Mouse (Mus musculus): Measurements from ENCODE around the gene Shisal1. TPM values are rescaled to one million over a fixed set of nuclear protein-coding genes. Genes with fewer than 3 reads are reported as not detected.

The Shisal1 gene
- polyA plus RNA-seq, 1 experiment from 2014 or later: 0.06 TPM

DNA sequence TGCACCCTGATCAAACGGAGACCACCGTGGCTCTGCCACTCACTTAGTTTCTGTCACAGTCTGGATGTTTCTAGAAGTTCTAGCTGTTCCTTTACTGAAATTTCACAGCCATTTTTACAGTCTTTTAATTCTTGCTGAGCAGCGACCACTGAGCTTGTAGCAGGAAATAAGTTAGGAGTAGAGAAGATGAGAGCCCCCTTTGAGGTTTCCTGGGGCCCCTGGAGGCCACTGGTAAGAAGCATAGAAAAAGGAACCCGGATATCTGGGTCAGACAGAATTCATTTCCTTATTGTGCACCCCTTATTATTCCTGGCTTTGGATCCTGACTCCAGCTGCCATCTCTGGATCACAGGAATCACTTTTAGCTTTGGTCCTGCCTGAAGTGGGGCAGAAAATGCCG is 91.8 kb downstream of the Shisal1 start:
- WGBS: 68% methylated on average over 5 of the region's 5 CpGs
- H3K36me3 ChIP-seq (ENCODE audit: insufficient read depth, low read length): no peaks in the 10 kb centered on the region
- H3K27ac ChIP-seq (ENCODE audit: low read length): no peak overlapping the region
- H3K4me2 ChIP-seq (replicated peaks; ENCODE audit: low read depth, low read length): no peak overlapping the region
- H3K4me1 ChIP-seq (ENCODE audit: insufficient read depth, low read depth, low read length): no peaks in the 10 kb centered on the region
- ATAC-seq (no peak), DNase-seq (ENCODE audit: low spot score) (no peak)
- TF ChIP-seq CTCF (IDR thresholded peaks at IDR 0.05) (no peak), EP300 (IDR thresholded peaks at IDR 0.05) (no peak)
- no peak overlapping the region for H3K9ac ChIP-seq (replicated peaks; ENCODE audit: low read depth)
- H3K27me3 ChIP-seq (replicated peaks; ENCODE audit: insufficient read depth, low read length): no peaks in the 10 kb centered on the region
- H3K9me3 ChIP-seq (ENCODE audit: low read length): no peaks in the 10 kb centered on the region
- H3K4me3 ChIP-seq (ENCODE audit: low read depth, low read length): no peak overlapping the region

DNA sequence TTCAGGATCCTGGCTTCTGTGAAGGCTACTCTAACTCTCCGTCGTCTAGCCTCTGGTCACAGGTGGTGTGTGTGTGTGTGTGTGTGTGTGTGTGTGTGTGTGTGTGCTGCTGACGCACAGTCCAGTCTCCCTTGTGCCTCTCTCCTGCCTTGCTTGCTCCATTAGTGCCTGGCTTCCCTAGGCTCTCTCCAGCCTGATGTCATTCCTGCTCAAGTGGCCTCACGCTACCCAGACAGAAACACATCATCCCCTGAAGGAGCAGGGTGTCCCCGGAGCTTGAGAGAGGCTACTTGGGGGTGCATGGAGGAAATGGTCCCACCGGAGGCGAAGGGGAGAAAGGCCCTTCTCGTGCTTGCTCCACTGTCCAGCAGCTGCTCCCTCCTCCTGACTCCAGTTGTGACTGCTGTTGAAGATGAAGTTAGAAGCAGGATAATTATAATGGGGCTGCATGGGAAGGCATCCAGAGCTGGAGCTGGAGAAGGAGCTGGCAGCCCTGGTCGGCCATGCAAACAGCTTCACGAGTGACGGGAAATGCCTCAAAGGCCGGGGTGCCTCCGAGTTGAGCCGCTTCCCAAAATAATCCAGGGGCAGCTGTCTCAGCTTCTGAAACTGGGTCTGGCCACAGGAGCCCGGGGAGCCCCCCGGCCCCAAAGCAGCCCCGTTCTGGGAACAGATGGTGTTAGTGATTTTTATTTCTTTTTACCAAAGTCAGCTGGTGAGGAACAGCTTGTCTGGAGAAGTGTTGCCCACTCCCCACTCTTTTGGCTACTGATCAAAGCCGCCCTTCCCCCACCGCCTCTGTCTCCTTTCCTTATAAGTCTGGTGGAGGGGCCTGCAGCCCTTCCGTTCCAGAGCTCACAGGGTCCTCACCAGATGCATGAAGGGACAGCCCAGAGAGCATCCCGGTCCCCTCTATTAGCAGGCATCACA is 94.7 kb downstream of the Shisal1 start:
- no peaks in the 10 kb centered on the region for H3K27me3 ChIP-seq (replicated peaks; ENCODE audit: insufficient read depth, low read length)
- no peak overlapping the region for H3K4me2 ChIP-seq (replicated peaks; ENCODE audit: low read depth, low read length)
- H3K4me3 ChIP-seq (ENCODE audit: low read depth, low read length): no peak overlapping the region
- 52% methylated on average over 21 of the region's 21 CpGs for WGBS
- no peaks in the 10 kb centered on the region for H3K4me1 ChIP-seq (ENCODE audit: insufficient read depth, low read depth, low read length)
- ATAC-seq (peak; percentile 53), DNase-seq (ENCODE audit: low spot score) (peak; percentile 33)
- no peak overlapping the region for H3K27ac ChIP-seq (ENCODE audit: low read length)
- H3K9ac ChIP-seq (replicated peaks; ENCODE audit: low read depth): no peak overlapping the region
- peaks cover 3% of the 10 kb centered on the region; the same call in 1 of the 2 replicates for H3K9me3 ChIP-seq (ENCODE audit: low read length)
- H3K36me3 ChIP-seq (ENCODE audit: insufficient read depth, low read length): no peaks in the 10 kb centered on the region
- no peak for TF ChIP-seq CTCF (IDR thresholded peaks at IDR 0.05)
- no peak for TF ChIP-seq EP300 (IDR thresholded peaks at IDR 0.05)

- no peak overlapping the region for H3K9ac ChIP-seq (replicated peaks; ENCODE audit: low read depth)
- H3K27ac ChIP-seq (ENCODE audit: low read length): no peak overlapping the region
- H3K27me3 ChIP-seq (replicated peaks; ENCODE audit: insufficient read depth, low read length): no peaks in the 10 kb centered on the region
- H3K4me2 ChIP-seq (replicated peaks; ENCODE audit: low read depth, low read length): no peak overlapping the region
- WGBS: 74% methylated on average over 7 of the region's 7 CpGs
- H3K9me3 ChIP-seq (ENCODE audit: low read length): peaks cover 3% of the 10 kb centered on the region; the same call in 1 of the 2 replicates
- no peak for TF ChIP-seq CTCF (IDR thresholded peaks at IDR 0.05)
- TF ChIP-seq EP300 (IDR thresholded peaks at IDR 0.05): no peak
- no peaks in the 10 kb centered on the region for H3K36me3 ChIP-seq (ENCODE audit: insufficient read depth, low read length)
- no peaks in the 10 kb centered on the region for H3K4me1 ChIP-seq (ENCODE audit: insufficient read depth, low read depth, low read length)
- ATAC-seq (no peak), DNase-seq (ENCODE audit: low spot score) (peak; percentile 17)
- H3K4me3 ChIP-seq (ENCODE audit: low read depth, low read length): no peak overlapping the region
These were observed 95.6 kb downstream of the Shisal1 start for GRCm38 (mm10) chr15:84351342-84351741.

DNA sequence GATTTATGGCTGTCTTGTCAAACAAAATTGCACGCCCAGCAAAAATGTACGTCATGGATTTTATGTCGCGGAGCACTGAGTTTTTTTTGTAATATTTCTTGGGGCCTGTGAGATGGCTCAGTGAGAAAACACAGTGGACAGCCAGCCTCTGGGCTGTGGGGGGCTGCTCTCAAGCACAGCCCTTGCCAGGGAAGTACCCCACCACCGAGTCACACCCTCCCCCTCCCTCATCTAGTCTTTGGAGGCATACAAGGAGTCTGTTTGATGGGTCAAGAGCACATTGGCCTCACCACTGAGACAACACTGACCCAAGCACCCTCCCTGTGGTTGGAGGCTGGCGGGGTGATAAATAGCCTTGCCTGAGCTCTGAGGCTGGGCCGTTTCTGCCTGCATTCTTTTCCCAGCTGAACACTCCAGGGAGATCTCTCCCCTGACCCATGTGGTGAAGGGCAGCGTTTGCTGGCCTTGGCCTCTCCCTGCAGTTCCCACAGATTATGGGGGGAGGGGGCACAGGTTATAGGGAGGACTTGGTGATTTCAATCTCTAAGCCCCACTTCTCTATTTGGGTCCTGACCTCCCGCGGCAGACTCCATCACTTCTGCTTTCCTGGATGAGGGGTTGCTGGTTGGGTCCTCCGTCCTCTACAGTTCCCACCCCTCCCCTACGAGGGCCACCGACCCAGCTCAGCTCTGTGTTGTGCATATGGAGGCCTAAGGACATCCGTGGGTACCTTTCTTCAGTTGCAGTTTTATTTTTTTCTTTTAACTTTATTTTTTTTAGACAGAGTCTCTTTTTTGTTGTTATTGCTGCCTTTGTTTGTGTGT is 96.8 kb downstream of the Shisal1 start:
- 40% methylated on average over 14 of the region's 14 CpGs for WGBS
- Histone ChIP-seq H3K9ac (replicated peaks; ENCODE audit: low read depth) (no peak overlapping the region), H3K4me2 (replicated peaks; ENCODE audit: low read depth, low read length) (no peak overlapping the region), H3K27ac (ENCODE audit: low read length) (no peak overlapping the region), H3K9me3 (ENCODE audit: low read length) (peaks cover 3% of the 10 kb centered on the region; the same call in 1 of the 2 replicates), H3K27me3 (replicated peaks; ENCODE audit: insufficient read depth, low read length) (no peaks in the 10 kb centered on the region), H3K4me3 (ENCODE audit: low read depth, low read length) (no peak overlapping the region), H3K4me1 (ENCODE audit: insufficient read depth, low read depth, low read length) (no peaks in the 10 kb centered on the region), H3K36me3 (ENCODE audit: insufficient read depth, low read length) (no peaks in the 10 kb centered on the region)
- TF ChIP-seq CTCF (IDR thresholded peaks at IDR 0.05): no peak
- no peak for TF ChIP-seq EP300 (IDR thresholded peaks at IDR 0.05)
- DNase-seq (ENCODE audit: low spot score) (no peak), ATAC-seq (no peak)

- 92% methylated on average over 4 of the region's 4 CpGs for WGBS
- no peaks in the 10 kb centered on the region for H3K4me1 ChIP-seq (ENCODE audit: insufficient read depth, low read depth, low read length)
- TF ChIP-seq CTCF (IDR thresholded peaks at IDR 0.05) (peak; percentile 33; the same call in 1 of the 2 replicates), EP300 (IDR thresholded peaks at IDR 0.05) (no peak)
These were observed 98.1 kb downstream of the Shisal1 start for GRCm38 (mm10) chr15:84348769-84349168.

GRCm38 (mm10) chr15:84340926-84341325 is 106.0 kb downstream of the Shisal1 start:
- H3K4me1 ChIP-seq (ENCODE audit: insufficient read depth, low read depth, low read length): no peaks in the 10 kb centered on the region
- no peak overlapping the region for H3K4me2 ChIP-seq (replicated peaks; ENCODE audit: low read depth, low read length)
- no peaks in the 10 kb centered on the region for H3K36me3 ChIP-seq (ENCODE audit: insufficient read depth, low read length)
- no peaks in the 10 kb centered on the region for H3K9me3 ChIP-seq (ENCODE audit: low read length)
- DNase-seq (ENCODE audit: low spot score) (no peak), ATAC-seq (no peak)
- TF ChIP-seq EP300 (IDR thresholded peaks at IDR 0.05) (no peak), CTCF (IDR thresholded peaks at IDR 0.05) (no peak)
- H3K9ac ChIP-seq (replicated peaks; ENCODE audit: low read depth): no peak overlapping the region
- no peaks in the 10 kb centered on the region for H3K27me3 ChIP-seq (replicated peaks; ENCODE audit: insufficient read depth, low read length)
- no peak overlapping the region for H3K27ac ChIP-seq (ENCODE audit: low read length)
- H3K4me3 ChIP-seq (ENCODE audit: low read depth, low read length): no peak overlapping the region
- 48% methylated on average over 2 of the region's 2 CpGs for WGBS

More at GRCm38 (mm10) chr15:84348769-84349168, 98.1 kb downstream of the Shisal1 start:
- Histone ChIP-seq H3K27ac (ENCODE audit: low read length) (no peak overlapping the region), H3K9me3 (ENCODE audit: low read length) (peaks cover 3% of the 10 kb centered on the region; the same call in 1 of the 2 replicates), H3K4me3 (ENCODE audit: low read depth, low read length) (no peak overlapping the region), H3K4me2 (replicated peaks; ENCODE audit: low read depth, low read length) (no peak overlapping the region), H3K9ac (replicated peaks; ENCODE audit: low read depth) (no peak overlapping the region), H3K27me3 (replicated peaks; ENCODE audit: insufficient read depth, low read length) (no peaks in the 10 kb centered on the region), H3K36me3 (ENCODE audit: insufficient read depth, low read length) (no peaks in the 10 kb centered on the region)
- DNase-seq (ENCODE audit: low spot score): no peak
- no peak for ATAC-seq

All from lung, postnatal 0 days (tissue).